Mouse (Mus musculus) 3134 (cell line): ENCODE results near the gene C2cd6.

Experiments
- DNase-seq: peaks from one replicate; pipeline ENCODE4 v3.0.0-alpha.2; 2011; ENCODE audit warnings: low spot score; ENCODE audit not compliant: insufficient read length; ENCODE audit errors: extremely low read depth

The C2cd6 gene

GRCm38 (mm10) chr1:59094705-59095104 is at the start of gene C2cd6:
C2cd6 (minus strand) TSS chr1:59094900.
- DNase-seq = no peak

GRCm38 (mm10) chr1:59142809-59143208 is 48.1 kb upstream of the C2cd6 start:
- DNase-seq = no peak

GRCm38 (mm10) chr1:59134419-59134818 is 39.7 kb upstream of the C2cd6 start:
- DNase-seq = no peak

GRCm38 (mm10) chr1:59128879-59129278 is 34.2 kb upstream of the C2cd6 start:
- no peak for DNase-seq

GRCm38 (mm10) chr1:59125558-59125957 is 30.9 kb upstream of the C2cd6 start:
- no peak for DNase-seq

GRCm38 (mm10) chr1:59119720-59120457 is 25.2 kb upstream of the C2cd6 start, which contains the start of gene Tmem237:
Tmem237 (minus strand) TSS chr1:59120408.
- DNase-seq = peak; percentile 96

- DNase-seq = no peak
These were observed 15.8 kb upstream of the C2cd6 start for GRCm38 (mm10) chr1:59110524-59110923.

GRCm38 (mm10) chr1:59102071-59102470 is 7.4 kb upstream of the C2cd6 start:
- DNase-seq = no peak

GRCm38 (mm10) chr1:59101020-59101419 is 6.3 kb upstream of the C2cd6 start:
- no peak for DNase-seq

GRCm38 (mm10) chr1:59070867-59071266 is 23.8 kb downstream of the C2cd6 start:
- no peak for DNase-seq

- no peak for DNase-seq
These were observed 26.7 kb downstream of the C2cd6 start for GRCm38 (mm10) chr1:59067976-59068375.

- DNase-seq = no peak
These were observed 31.0 kb downstream of the C2cd6 start for GRCm38 (mm10) chr1:59063697-59064096.

GRCm38 (mm10) chr1:59056955-59057354 is 37.7 kb downstream of the C2cd6 start:
- no peak for DNase-seq

- no peak for DNase-seq
These were observed 43.4 kb downstream of the C2cd6 start for GRCm38 (mm10) chr1:59051306-59051705.

- DNase-seq = no peak
These were observed 57.0 kb downstream of the C2cd6 start for GRCm38 (mm10) chr1:59037723-59038122.

GRCm38 (mm10) chr1:59021556-59021955 is 73.1 kb downstream of the C2cd6 start:
- no peak for DNase-seq

- no peak for DNase-seq
These were observed 85.5 kb downstream of the C2cd6 start for GRCm38 (mm10) chr1:59009250-59009649.
